Mouse (Mus musculus): ENCODE measurements around the gene Sec16a. TPM values are rescaled to one million over a fixed set of nuclear protein-coding genes. Genes with fewer than 3 reads are reported as not detected.
"Not testable (repeated sequence)": the region's sequence is repeated elsewhere in the genome, so short reads cannot be mapped to it uniquely, and the experiment has no call there.

Sec16a gene
- polyA plus RNA-seq, 1 experiment from 2014 or later: 24.7 TPM

DNA sequence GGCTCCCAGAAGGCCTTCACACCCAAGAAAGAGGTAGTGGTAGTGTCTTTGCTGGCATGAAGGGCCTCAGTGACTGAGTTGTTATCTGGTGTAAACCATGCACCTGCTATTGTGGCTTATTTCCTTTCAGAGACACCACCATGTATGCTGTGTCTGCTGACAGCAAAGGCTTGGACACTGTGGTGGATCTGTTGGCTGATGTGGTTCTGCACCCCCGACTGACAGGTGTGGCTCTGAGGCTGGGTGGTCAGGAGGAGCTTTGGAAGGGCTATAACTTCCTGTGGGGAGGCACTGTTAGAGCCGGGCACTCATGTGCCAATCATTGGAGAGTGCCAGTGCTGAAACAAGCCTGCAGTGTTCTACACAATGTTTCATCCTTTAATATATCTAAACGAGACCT, 54.1 kb downstream of the Sec16a start:
- Histone ChIP-seq H3K4me3 (no peak overlapping the region), H3K27me3 (ENCODE audit: insufficient read depth, poor library complexity, severe bottlenecking) (no peaks in the 10 kb centered on the region), H3K4me1 (peaks cover 23% of the 10 kb centered on the region), H3K36me3 (peaks cover 74% of the 10 kb centered on the region), H3K9me3 (no peaks in the 10 kb centered on the region), H3K27ac (no peak overlapping the region)
- 81% methylated on average over 3 of the region's 3 CpGs for WGBS
- no peak for DNase-seq (ENCODE audit: low spot score)

DNA sequence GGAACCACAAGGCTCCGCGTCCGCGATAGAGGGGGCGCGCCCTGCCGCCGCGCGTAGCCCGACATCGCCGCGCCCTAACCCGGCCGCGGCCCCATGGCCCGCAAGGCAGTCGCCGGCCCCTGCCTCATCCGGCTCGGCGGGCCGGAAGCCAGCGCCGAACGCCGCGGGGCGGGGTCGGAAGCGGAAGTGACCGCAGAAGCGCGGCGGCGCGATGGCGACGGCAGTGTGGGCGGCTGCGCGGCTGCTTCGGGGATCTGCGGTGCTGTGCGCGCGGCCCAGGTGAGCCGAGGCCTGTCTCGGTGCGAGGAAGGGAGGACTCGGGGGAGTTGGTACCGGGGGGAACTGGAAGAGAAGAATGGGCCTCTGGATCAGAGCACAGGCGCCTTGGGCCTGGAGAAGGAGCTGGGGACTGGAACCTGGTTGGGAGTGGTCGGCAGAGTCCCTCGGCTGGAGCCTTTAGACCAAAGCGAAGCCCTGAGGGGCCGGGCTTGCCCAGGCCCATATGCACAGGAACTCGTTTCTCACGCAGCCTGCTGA, 55.8 kb downstream of the Sec16a start, which contains the start of the genes Entr1 and Pmpca:
Entr1 (minus strand) TSS at position 163 of the 537 bp plus-strand sequence.
Pmpca (plus strand) TSS at position 186 of the 537 bp plus-strand sequence.
- peak; percentile 88 for DNase-seq (ENCODE audit: low spot score)
- WGBS: under 1% methylated on average over 60 of the region's 60 CpGs
- Histone ChIP-seq H3K36me3 (peaks cover 74% of the 10 kb centered on the region), H3K4me1 (peaks cover 23% of the 10 kb centered on the region), H3K27me3 (ENCODE audit: insufficient read depth, poor library complexity, severe bottlenecking) (no peaks in the 10 kb centered on the region), H3K27ac (peak within 1 kb of the TSS; percentile 92), H3K4me3 (peak within 1 kb of the TSS; percentile 95), H3K9me3 (no peaks in the 10 kb centered on the region)

DNA sequence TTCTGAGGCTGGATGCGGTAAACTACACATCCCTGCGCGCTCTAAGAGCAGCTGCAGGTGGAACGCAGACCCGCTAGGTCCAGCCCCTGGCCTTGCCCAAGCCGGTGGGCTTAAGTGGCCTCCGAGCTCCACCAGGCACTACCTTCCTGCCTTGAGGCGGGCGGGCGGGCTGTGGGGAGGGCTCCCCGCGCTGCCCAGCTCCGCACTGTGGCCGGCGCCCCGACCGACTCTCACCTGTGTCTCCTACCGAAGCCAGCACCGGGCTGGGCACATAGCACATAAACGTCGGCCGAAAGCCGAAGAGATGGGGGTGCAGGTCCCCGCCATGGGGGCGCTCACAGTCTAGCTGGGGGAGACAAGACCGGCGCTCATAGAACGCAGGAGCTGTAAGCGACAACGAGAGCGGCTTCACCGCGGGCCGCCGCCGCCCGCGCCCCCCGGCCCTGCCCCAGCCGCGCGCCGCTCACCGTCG, 56.3 kb downstream of the Sec16a start:
- DNase-seq (ENCODE audit: low spot score): no peak
- WGBS: under 1% methylated on average over 45 of the region's 45 CpGs

DNA sequence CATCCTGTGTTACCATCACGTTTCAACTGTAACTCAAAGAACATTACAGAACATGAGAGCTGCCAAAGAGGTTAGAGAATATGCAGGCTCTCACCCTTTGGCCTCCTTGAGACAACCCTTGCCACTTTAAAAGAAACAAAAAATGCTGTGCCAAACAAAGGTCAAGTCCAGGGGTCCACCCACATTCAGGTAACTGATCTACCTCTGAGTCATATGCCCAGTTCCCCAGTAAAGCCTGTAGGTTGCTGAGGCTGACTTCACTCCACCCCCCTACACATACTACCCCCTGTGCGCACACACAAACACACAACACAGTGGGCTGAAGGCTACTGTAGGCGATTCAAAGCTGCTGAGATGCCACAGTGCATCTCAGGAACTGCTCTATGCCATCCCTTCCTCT, 57.3 kb downstream of the Sec16a start:
- Histone ChIP-seq H3K9me3 (no peaks in the 10 kb centered on the region), H3K27ac (no peak overlapping the region; the same call in 1 of the 2 replicates), H3K4me3 (peak overlapping the region; percentile 95), H3K27me3 (ENCODE audit: insufficient read depth, poor library complexity, severe bottlenecking) (no peaks in the 10 kb centered on the region), H3K36me3 (peaks cover 74% of the 10 kb centered on the region), H3K4me1 (peaks cover 23% of the 10 kb centered on the region)
- DNase-seq (ENCODE audit: low spot score): no peak
- 90% methylated on average over 3 of the region's 3 CpGs for WGBS

More for the DNA sequence above, 56.3 kb downstream of the Sec16a start:
- H3K27me3 ChIP-seq (ENCODE audit: insufficient read depth, poor library complexity, severe bottlenecking): no peaks in the 10 kb centered on the region
- H3K9me3 ChIP-seq: no peaks in the 10 kb centered on the region
- H3K36me3 ChIP-seq: peaks cover 74% of the 10 kb centered on the region
- peak overlapping the region; percentile 95 for H3K4me3 ChIP-seq
- H3K4me1 ChIP-seq: peaks cover 23% of the 10 kb centered on the region
- peak overlapping the region; percentile 92 for H3K27ac ChIP-seq

DNA sequence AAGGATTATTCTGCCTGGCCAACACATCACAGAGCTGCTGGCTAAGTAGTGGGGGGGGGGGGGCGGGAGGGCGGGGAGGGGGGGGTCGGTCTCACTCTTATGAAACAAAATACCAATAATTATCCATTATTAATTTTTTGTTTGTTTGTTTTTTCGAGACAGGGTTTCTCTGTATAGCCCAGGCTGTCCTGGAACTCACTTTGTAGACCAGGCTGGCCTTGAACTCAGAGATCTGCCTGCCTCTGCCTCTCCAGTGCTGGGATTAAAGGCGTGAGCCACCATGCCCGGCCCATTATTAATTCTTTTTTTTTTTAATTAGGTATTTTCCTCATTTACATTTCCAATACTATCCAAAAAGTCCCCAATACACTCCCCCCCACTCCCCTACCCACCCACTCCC, 64.1 kb downstream of the Sec16a start:
- H3K4me1 ChIP-seq; DNase-seq (ENCODE audit: low spot score); H3K9me3 ChIP-seq; H3K27me3 ChIP-seq (ENCODE audit: insufficient read depth, poor library complexity, severe bottlenecking): not testable (repeated sequence)
- H3K4me3 ChIP-seq: peak overlapping the region; percentile 81
- peak overlapping the region; percentile 83 for H3K27ac ChIP-seq
- WGBS: 30% methylated on average over 6 of the region's 6 CpGs
- peaks cover 71% of the 10 kb centered on the region for H3K36me3 ChIP-seq

DNA sequence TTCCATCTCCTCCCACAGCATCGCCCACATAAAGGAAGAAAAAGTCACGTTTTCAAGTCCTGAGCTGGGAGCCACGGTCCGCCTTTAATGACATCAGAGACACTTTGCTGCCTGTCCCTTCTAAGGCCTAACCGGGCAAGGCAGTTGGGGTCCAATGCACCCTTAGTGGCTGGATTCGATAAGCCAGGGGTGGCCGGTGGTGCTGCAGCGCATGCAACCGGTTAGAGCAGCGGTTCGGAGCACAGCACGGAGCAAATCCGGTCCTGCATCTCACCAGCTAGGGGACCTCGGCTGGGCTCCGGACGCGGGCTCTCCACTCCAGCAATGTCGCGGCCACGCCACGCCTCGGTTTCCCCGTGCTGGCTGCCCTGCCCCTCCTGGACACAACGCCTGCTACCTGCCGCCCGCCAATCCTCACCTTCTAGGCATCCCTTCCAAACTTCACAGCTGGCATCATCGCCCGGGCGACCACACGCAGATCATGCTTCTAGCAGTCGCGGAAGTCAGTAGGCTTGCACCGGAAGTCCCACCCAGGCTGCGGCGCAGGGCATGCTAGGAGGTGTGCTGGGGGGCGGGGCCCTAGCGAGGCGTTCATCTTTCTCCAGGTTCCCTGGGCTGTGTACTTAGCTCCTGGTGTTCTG, 64.8 kb downstream of the Sec16a start, which contains the start of gene Snapc4:
Snapc4 (minus strand) TSS at position 523 of the 641 bp plus-strand sequence.
- Histone ChIP-seq H3K27me3 (ENCODE audit: insufficient read depth, poor library complexity, severe bottlenecking) (no peaks in the 10 kb centered on the region), H3K4me1 (peaks cover 3% of the 10 kb centered on the region; the same call in 1 of the 2 replicates), H3K27ac (peak within 1 kb of the TSS; percentile 83), H3K36me3 (peaks cover 71% of the 10 kb centered on the region), H3K9me3 (no peaks in the 10 kb centered on the region), H3K4me3 (peak within 1 kb of the TSS; percentile 81)
- peak; percentile 96 for DNase-seq (ENCODE audit: low spot score)
- under 1% methylated on average over 38 of the region's 38 CpGs for WGBS

DNA sequence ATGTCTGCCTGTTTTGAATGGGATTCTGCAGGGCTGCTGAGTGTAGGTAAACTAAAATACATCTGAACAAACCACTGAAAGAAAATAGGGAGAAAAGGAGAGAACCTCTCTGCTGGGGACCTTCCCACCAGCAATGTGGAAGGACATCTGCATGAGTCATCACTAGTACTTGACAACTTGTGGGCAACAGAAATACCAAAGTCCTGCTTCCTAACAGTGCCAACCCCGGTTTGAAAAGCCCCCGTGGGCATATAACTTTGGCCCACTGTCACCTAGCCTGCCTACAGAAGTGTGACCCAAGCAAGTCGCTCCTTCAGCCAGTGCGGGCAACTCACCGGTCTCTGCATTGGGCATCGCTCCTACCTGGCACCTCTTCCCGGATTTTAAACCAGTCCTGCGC, 72.6 kb downstream of the Sec16a start:
- no peak overlapping the region for H3K4me3 ChIP-seq
- H3K4me1 ChIP-seq: no peaks in the 10 kb centered on the region
- no peak overlapping the region for H3K27ac ChIP-seq
- H3K36me3 ChIP-seq: peaks cover 99% of the 10 kb centered on the region
- WGBS: 95% methylated on average over 8 of the region's 8 CpGs
- DNase-seq (ENCODE audit: low spot score): no peak
- no peaks in the 10 kb centered on the region for H3K9me3 ChIP-seq
- H3K27me3 ChIP-seq (ENCODE audit: insufficient read depth, poor library complexity, severe bottlenecking): no peaks in the 10 kb centered on the region

DNA sequence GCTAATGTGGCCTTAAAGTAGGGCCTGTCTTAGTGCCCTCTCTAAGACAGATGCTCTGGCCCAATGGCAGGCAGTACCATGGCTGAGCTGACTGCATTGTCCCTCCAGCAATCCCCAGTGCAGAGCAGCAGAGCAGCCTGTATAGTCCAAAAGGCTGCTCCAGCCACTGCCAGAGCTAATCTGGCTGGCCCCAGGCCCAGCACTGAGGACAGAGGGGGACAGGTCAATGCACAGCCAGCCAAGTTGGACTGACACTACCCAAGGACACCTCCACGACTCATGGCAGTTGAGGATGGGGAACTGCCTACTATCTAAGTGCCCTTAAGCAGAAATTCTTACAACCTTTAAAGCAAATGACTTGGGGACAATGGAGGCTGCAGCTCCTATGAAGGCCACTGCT, 76.4 kb downstream of the Sec16a start:
- Histone ChIP-seq H3K27ac (no peak overlapping the region), H3K27me3 (ENCODE audit: insufficient read depth, poor library complexity, severe bottlenecking) (no peaks in the 10 kb centered on the region), H3K4me1 (peaks cover 6% of the 10 kb centered on the region; the same call in 1 of the 2 replicates), H3K9me3 (no peaks in the 10 kb centered on the region), H3K4me3 (no peak overlapping the region), H3K36me3 (peaks cover 99% of the 10 kb centered on the region)
- DNase-seq (ENCODE audit: low spot score): no peak
- WGBS: 92% methylated on average over 1 of the region's 1 CpGs

DNA sequence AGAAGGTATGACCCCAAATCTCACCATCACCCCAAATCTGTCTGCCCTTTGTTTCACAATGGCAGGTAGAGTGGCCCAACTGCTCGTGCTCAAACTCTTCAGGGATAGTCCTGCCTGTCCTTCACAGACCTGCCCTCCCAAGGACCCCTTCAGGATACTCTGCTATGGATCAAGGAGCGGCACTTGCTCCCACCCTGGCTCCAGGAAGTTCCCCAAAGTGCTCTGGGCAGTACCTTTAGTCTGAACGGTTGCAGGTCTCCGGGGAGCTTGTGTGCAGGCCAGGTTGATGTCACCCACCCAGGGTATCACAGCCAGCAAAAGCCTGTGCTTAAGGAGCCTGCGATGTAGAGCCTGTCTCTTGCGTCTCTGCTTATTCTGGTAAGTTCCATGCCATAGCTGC, 77.1 kb downstream of the Sec16a start:
- H3K27ac ChIP-seq: no peak overlapping the region
- peaks cover 6% of the 10 kb centered on the region; the same call in 1 of the 2 replicates for H3K4me1 ChIP-seq
- H3K4me3 ChIP-seq: no peak overlapping the region
- peaks cover 99% of the 10 kb centered on the region for H3K36me3 ChIP-seq
- 93% methylated on average over 6 of the region's 6 CpGs for WGBS
- H3K9me3 ChIP-seq: no peaks in the 10 kb centered on the region
- H3K27me3 ChIP-seq (ENCODE audit: insufficient read depth, poor library complexity, severe bottlenecking): no peaks in the 10 kb centered on the region
- DNase-seq (ENCODE audit: low spot score): no peak

DNA sequence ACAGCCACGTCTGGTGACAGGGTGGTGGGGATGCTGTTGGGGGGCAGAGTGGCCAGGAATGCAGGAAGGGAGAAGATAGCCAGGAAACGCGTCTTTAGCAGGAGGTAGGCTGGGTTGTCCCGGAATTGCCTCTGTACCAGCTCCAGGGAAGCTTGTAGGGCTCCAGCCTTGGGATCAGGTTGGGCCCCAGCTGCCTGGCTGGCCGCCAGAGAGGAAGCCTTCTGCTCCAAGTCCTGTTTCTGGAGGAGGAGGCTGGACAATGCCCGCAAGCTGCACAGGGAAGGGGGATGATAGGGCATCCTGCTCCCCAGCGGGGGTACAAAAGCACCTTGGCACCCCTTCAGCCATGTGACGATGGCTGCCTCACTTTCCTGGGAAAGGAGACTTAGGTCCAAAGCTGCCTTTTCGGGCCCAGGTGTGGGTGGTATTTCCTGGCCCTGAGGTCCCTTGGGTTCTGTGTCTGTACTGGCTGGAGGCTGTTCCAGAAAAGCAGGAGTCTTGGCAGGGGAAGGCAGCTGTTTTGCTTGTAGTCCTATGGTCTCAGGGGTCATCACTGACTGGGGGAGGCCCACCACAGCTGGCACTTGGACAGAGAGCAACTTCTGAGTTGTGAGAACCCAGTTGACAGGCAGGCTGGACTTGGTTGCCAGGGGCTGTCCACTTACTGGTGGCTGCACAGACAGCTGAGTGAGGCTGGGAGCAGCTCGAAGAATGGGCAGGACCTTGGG, 80.1 kb downstream of the Sec16a start:
- Histone ChIP-seq H3K9me3 (no peaks in the 10 kb centered on the region), H3K36me3 (peaks cover 73% of the 10 kb centered on the region), H3K27ac (no peak overlapping the region), H3K27me3 (ENCODE audit: insufficient read depth, poor library complexity, severe bottlenecking) (no peaks in the 10 kb centered on the region), H3K4me1 (peaks cover 11% of the 10 kb centered on the region), H3K4me3 (no peak overlapping the region)
- WGBS: 82% methylated on average over 10 of the region's 10 CpGs
- DNase-seq (ENCODE audit: low spot score): no peak

DNA sequence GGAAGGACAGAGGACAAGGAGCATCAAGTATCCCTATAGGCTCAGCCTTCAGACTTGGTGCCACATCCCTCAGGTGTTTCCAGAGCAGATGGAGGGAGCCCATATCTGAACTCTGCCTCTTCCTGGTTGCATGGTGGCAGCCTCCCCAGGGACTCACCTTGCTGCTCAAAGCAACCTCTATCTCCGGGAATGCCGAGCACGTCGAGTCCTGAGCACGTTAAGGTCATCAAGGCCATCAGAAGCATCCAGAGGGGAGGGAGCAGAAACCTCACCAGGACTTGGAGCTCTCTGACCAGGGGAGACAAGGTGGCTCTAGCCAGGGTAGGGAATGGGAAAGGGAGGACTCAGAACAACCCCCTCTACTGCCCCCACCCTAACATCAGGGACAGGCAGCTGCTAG, 81.5 kb downstream of the Sec16a start:
- no peak for DNase-seq (ENCODE audit: low spot score)
- WGBS: 67% methylated on average over 5 of the region's 5 CpGs
- Histone ChIP-seq H3K27ac (no peak overlapping the region), H3K36me3 (peaks cover 58% of the 10 kb centered on the region), H3K9me3 (no peaks in the 10 kb centered on the region), H3K4me3 (no peak overlapping the region), H3K4me1 (peaks cover 15% of the 10 kb centered on the region), H3K27me3 (ENCODE audit: insufficient read depth, poor library complexity, severe bottlenecking) (no peaks in the 10 kb centered on the region)

DNA sequence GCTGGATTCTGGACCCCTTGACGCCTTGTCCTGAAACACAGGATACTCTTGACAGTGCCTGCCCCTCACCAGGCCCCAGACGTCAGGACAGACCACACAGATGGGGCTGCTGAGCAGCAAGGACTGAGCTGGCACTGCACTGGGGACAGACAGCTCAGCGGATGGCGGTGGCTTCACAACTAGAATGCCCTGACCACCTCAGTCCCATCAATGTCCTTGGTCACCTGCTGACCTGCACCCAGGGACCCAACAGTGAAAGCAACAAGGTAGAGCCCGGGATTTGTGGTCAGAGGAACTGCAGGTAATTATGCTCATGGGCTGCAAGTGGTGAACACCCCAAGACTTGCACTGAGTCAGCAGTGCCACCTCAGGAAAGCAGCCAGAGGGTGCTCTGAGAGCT, 82.0 kb downstream of the Sec16a start:
- no peak overlapping the region for H3K4me3 ChIP-seq

DNA sequence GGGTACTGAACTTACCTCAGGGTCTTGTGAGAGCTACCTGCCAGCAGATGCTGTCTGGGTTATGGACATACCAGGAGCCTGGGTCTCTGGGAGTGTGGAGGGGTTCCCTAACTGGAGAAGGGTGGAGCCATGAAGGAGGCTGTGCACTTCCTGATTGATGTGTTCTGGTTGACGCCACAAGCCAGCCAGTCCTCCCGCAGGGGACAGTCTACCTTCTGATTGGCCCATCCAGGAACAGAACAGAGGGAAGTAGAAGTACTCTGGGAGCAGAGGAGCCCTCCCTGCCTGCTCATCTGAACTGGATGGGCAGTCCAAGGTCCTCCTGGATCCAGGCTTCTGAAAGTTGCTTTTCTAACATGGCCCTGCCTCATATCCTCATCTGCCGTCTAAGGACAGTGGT, 84.2 kb downstream of the Sec16a start, which contains the start of gene Card9:
Card9 (minus strand) TSS at position 147 of the 400 bp plus-strand sequence.
- Histone ChIP-seq H3K4me1 (peaks cover 21% of the 10 kb centered on the region), H3K36me3 (peaks cover 31% of the 10 kb centered on the region), H3K27me3 (ENCODE audit: insufficient read depth, poor library complexity, severe bottlenecking) (peaks cover 4% of the 10 kb centered on the region), H3K27ac (no peak within 1 kb of the TSS), H3K4me3 (no peak within 1 kb of the TSS), H3K9me3 (no peaks in the 10 kb centered on the region)
- WGBS: 49% methylated on average over 3 of the region's 3 CpGs
- no peak for DNase-seq (ENCODE audit: low spot score)

More for the DNA sequence above, 82.0 kb downstream of the Sec16a start:
- H3K36me3 ChIP-seq: peaks cover 53% of the 10 kb centered on the region
- no peak overlapping the region for H3K27ac ChIP-seq
- no peak for DNase-seq (ENCODE audit: low spot score)
- no peaks in the 10 kb centered on the region for H3K9me3 ChIP-seq
- 79% methylated on average over 5 of the region's 5 CpGs for WGBS
- H3K27me3 ChIP-seq (ENCODE audit: insufficient read depth, poor library complexity, severe bottlenecking): no peaks in the 10 kb centered on the region
- peaks cover 15% of the 10 kb centered on the region for H3K4me1 ChIP-seq
